Mouse (Mus musculus): ENCODE results near the gene Gm20479. TPM values are rescaled to one million over a fixed set of nuclear protein-coding genes. Genes with fewer than 3 reads are reported as not detected.

Gm20479 gene
- total and polyA plus RNA-seq, 3 experiments: 2.7 TPM; not detected in 2

DNA sequence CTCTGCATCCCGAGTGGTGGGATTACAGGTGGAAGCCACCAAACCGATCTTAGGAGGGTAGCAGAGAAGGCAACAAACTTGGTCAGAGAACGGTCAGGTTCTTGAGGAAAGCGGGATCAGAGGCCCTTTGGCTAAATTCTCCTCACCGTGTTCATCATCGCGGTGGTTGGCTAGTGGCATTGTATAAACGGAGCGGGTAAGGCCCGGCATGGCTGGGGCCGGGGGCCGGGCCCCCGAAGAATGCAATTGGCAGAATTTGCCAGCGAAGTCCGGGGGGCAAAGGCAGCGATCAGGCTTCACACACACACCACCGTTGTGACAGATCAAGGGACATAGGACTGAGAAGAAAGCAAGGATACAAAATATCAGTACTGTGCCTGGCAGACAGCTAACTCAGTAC lies 27.2 kb downstream of the Gm20479 start:
- peak; percentile 57 for DNase-seq (ENCODE audit: low read depth, low spot score)
- H3K4me1 ChIP-seq (ENCODE audit: control insufficient read depth in 1 of 2, insufficient read depth in 2 of 2, low read length in 2 of 2): peaks cover 0 to 11% of the 10 kb centered on the region in 2 experiments; a peak in 2 of 4 replicates
- H3K36me3 ChIP-seq (ENCODE audit: control insufficient read depth in 1 of 2, insufficient read depth in 2 of 2, low read length in 2 of 2): peaks cover 0 to 2% of the 10 kb centered on the region in 2 experiments; a peak in 2 of 4 replicates
- H3K27me3 ChIP-seq (ENCODE audit: control insufficient read depth in 1 of 2, insufficient read depth in 2 of 2, low read length in 2 of 2): no peaks in the 10 kb centered on the region
- peak overlapping the region; percentile 45 to 68 for H3K4me3 ChIP-seq (ENCODE audit: control insufficient read depth in 1 of 2, insufficient read depth in 1 of 2, low read depth in 2 of 2, low read length in 2 of 2)
- H3K27ac ChIP-seq (ENCODE audit: control insufficient read depth, low read depth, low read length): peak overlapping the region; percentile 17
- no peaks in the 10 kb centered on the region for H3K9me3 ChIP-seq (replicated peaks; ENCODE audit: insufficient read depth, low read length)
- peak overlapping the region; percentile 76 for H3K9ac ChIP-seq (ENCODE audit: control insufficient read depth, low read depth, low read length, poor library complexity, severe bottlenecking)
- no peak for TF ChIP-seq NELFE (IDR thresholded peaks at IDR 0.05; ENCODE audit: low read depth, low read length)
- no peak for TF ChIP-seq CHD2 (IDR thresholded peaks at IDR 0.05; ENCODE audit: low read length)
- TF ChIP-seq JUND (IDR thresholded peaks at IDR 0.05; ENCODE audit: low read depth, low read length): no peak
- TF ChIP-seq MYB (IDR thresholded peaks at IDR 0.05; ENCODE audit: low read depth, low read length): no peak
- peaks cover 7% of the 10 kb centered on the region; the same call in 1 of the 2 replicates for H3K79me2 ChIP-seq (ENCODE audit: control insufficient read depth, insufficient read depth, low read length, poor library complexity)

DNA sequence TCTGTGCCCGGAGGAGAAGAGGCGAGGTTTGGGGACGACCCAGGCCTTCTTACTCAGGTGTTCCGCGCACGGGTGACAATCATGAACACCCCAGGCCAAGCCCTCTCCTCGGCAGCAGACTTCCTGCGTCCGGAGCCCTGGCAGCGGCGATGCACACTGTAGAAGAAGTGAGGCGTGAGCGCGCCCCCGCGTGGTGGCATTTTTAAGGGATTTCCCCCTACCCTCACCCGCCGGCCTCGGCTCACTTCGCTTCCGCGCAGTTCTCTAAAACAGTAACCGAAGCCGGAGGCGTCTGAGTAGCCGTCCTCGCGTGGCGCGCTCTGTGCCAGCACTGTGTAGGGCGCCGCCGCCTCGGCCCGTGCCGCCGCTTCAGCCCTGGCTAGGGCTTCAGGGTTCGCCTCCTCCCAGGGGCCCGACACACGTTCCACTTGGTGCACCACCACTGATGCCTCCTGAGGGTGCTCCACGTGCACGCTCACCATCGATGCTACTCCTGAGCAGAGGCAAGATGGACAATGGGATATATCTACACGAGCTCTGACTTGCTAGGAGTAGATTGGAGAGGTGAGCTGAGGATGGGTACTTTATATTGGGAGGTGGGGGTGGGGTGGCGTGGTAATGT lies 27.8 kb downstream of the Gm20479 start:
- no peaks in the 10 kb centered on the region for H3K27me3 ChIP-seq (ENCODE audit: control insufficient read depth in 1 of 2, insufficient read depth in 2 of 2, low read length in 2 of 2)
- DNase-seq (ENCODE audit: low read depth, low spot score): peak; percentile 92
- peak overlapping the region; percentile 76 for H3K9ac ChIP-seq (ENCODE audit: control insufficient read depth, low read depth, low read length, poor library complexity, severe bottlenecking)
- H3K9me3 ChIP-seq (replicated peaks; ENCODE audit: insufficient read depth, low read length): no peaks in the 10 kb centered on the region
- peaks cover 0 to 2% of the 10 kb centered on the region in 2 experiments; a peak in 2 of 4 replicates for H3K36me3 ChIP-seq (ENCODE audit: control insufficient read depth in 1 of 2, insufficient read depth in 2 of 2, low read length in 2 of 2)
- peak overlapping the region; percentile 1; the same call in 1 of the 2 replicates for H3K27ac ChIP-seq (ENCODE audit: control insufficient read depth, low read depth, low read length)
- H3K4me3 ChIP-seq (ENCODE audit: control insufficient read depth in 1 of 2, insufficient read depth in 1 of 2, low read depth in 2 of 2, low read length in 2 of 2): peak overlapping the region; percentile 45 to 68
- peaks cover 7% of the 10 kb centered on the region; the same call in 1 of the 2 replicates for H3K79me2 ChIP-seq (ENCODE audit: control insufficient read depth, insufficient read depth, low read length, poor library complexity)
- peaks cover 0 to 9% of the 10 kb centered on the region in 2 experiments; a peak in 2 of 4 replicates for H3K4me1 ChIP-seq (ENCODE audit: control insufficient read depth in 1 of 2, insufficient read depth in 2 of 2, low read length in 2 of 2)
- peak; percentile 59 for TF ChIP-seq SIN3A (IDR thresholded peaks at IDR 0.05; ENCODE audit: low read length)
- no peak for TF ChIP-seq CHD1 (IDR thresholded peaks at IDR 0.05; ENCODE audit: low read depth, low read length)
- no peak for TF ChIP-seq USF2 (IDR thresholded peaks at IDR 0.05; ENCODE audit: borderline replicate concordance in 1 of 2, insufficient read depth in 1 of 2, low read depth in 1 of 2, low read length in 2 of 2)
- TF ChIP-seq CHD2 (IDR thresholded peaks at IDR 0.05; ENCODE audit: low read length): no peak; the same call in 1 of the 2 replicates
- no peak; the same call in 1 of the 2 replicates for TF ChIP-seq MAZ (IDR thresholded peaks at IDR 0.05; ENCODE audit: low read depth, low read length)
- peak; percentile 56 to 85 (median 83); a peak in 5 of 6 replicates for TF ChIP-seq CTCF (IDR thresholded peaks at IDR 0.05 in 2 of 3, conservative IDR thresholded peaks at IDR 0.05 in 1 of 3; ENCODE audit: control insufficient read depth in 1 of 3, insufficient read depth in 1 of 3, low read depth in 2 of 3, low read length in 3 of 3, poor library complexity in 1 of 3, severe bottlenecking in 1 of 3)
- TF ChIP-seq BHLHE40 (IDR thresholded peaks at IDR 0.05; ENCODE audit: borderline replicate concordance, low read depth, low read length): peak; percentile 24; the same call in 1 of the 2 replicates
- no peak for TF ChIP-seq NELFE (IDR thresholded peaks at IDR 0.05; ENCODE audit: low read depth, low read length)
- no peak for TF ChIP-seq EP300 (IDR thresholded peaks at IDR 0.05; ENCODE audit: low read depth in 1 of 2, low read length in 2 of 2)
- no peak for TF ChIP-seq MAFK (IDR thresholded peaks at IDR 0.05; ENCODE audit: borderline replicate concordance, low read depth, low read length)
- TF ChIP-seq HCFC1 (IDR thresholded peaks at IDR 0.05; ENCODE audit: low read depth, low read length): peak; percentile 32; the same call in 1 of the 2 replicates
- no peak for TF ChIP-seq KAT2A (conservative IDR thresholded peaks at IDR 0.05; ENCODE audit: low read depth, low read length)
- TF ChIP-seq UBTF (IDR thresholded peaks at IDR 0.05; ENCODE audit: borderline replicate concordance, insufficient read depth, low read depth, low read length): 0 out of 2 replicates have a peak, but pooled peaks have one; percentile 69
- TF ChIP-seq GABPA (IDR thresholded peaks at IDR 0.05; ENCODE audit: low read depth, low read length): no peak
- TF ChIP-seq GATA1 (IDR thresholded peaks at IDR 0.05; ENCODE audit: low read depth, low read length): no peak
- no peak for TF ChIP-seq E2F4 (IDR thresholded peaks at IDR 0.05; ENCODE audit: borderline replicate concordance, low read depth, low read length)
- no peak for TF ChIP-seq POLR2AphosphoS5 (IDR thresholded peaks at IDR 0.05; ENCODE audit: borderline replicate concordance, low read depth, low read length)
- no peak for TF ChIP-seq TAL1 (IDR thresholded peaks at IDR 0.05; ENCODE audit: low read length)
- TF ChIP-seq ZC3H11A (IDR thresholded peaks at IDR 0.05; ENCODE audit: low read depth, low read length): no peak
- peak; percentile 85 for TF ChIP-seq MXI1 (IDR thresholded peaks at IDR 0.05; ENCODE audit: low read depth, low read length)
- peak; percentile 66 for TF ChIP-seq TBP (IDR thresholded peaks at IDR 0.05; ENCODE audit: low read depth, low read length)
- peak; percentile 48; the same call in 1 of the 2 replicates for TF ChIP-seq TCF12 (IDR thresholded peaks at IDR 0.05; ENCODE audit: low read depth, low read length)
- 0 out of 2 replicates have a peak, but pooled peaks have one; percentile 9 for TF ChIP-seq NRF1 (IDR thresholded peaks at IDR 0.05; ENCODE audit: insufficient read depth, low read depth, low read length, poor library complexity, severe bottlenecking)
- peak; percentile 49 to 54; a peak in 1 of 4 replicates for TF ChIP-seq POLR2A (IDR thresholded peaks at IDR 0.05; ENCODE audit: control insufficient read depth in 1 of 2, insufficient read depth in 1 of 2, low read depth in 1 of 2, low read length in 2 of 2, poor library complexity in 1 of 2)
- no peak for TF ChIP-seq USF1 (IDR thresholded peaks at IDR 0.05; ENCODE audit: low read depth, low read length)
- TF ChIP-seq SMC3 (IDR thresholded peaks at IDR 0.05; ENCODE audit: low read depth, low read length): peak; percentile 63
- TF ChIP-seq MYB (IDR thresholded peaks at IDR 0.05; ENCODE audit: low read depth, low read length): no peak
- TF ChIP-seq ZKSCAN1 (IDR thresholded peaks at IDR 0.05; ENCODE audit: low read depth, low read length): no peak

All from MEL (cell line).